Mouse (Mus musculus) testis, adult 2 months (tissue): ENCODE results near the gene Lrrc45.

Source experiments
- CTCF ChIP-seq: fragments of 200-500 bp; IDR thresholded peaks from 2 replicates; pipeline ENCODE4 v1.5.1; 2012; ENCODE audit warnings: low read depth, mild to moderate bottlenecking, inconsistent platforms, low read length, moderate library complexity; ENCODE audit not compliant: control insufficient read depth, insufficient read depth, insufficient replicate concordance
- POLR2A ChIP-seq: fragments of 200-500 bp; IDR thresholded peaks from 2 replicates; pipeline ENCODE4 v1.6.1; 2012; ENCODE audit warnings: low read depth, mild to moderate bottlenecking, inconsistent platforms, low read length, moderate library complexity; ENCODE audit not compliant: control insufficient read depth

GRCm38 (mm10) chr11:120704486-120705325 is 9.0 kb upstream of the Lrrc45 start:
- TF ChIP-seq POLR2A (no peak), CTCF (no peak)
